Mouse (Mus musculus): ENCODE measurements at regions not wholly inside any gene's neighbourhood (a gene's known extent, or its start where the extent isn't known, plus 50 kb on each side); places are given as distances from the start of the nearest gene placed in this dataset.

- no peak for DNase-seq (ENCODE audit: low read depth)
Measured at GRCm38 (mm10) chr11:17743821-17744220, 209.9 kb downstream of the Etaa1 start.

GRCm38 (mm10) chr11:17750345-17750744 is 203.3 kb downstream of the Etaa1 start:
- no peak for DNase-seq (ENCODE audit: low read depth)

GRCm38 (mm10) chr11:17759224-17759623 is 194.5 kb downstream of the Etaa1 start:
- no peak for DNase-seq (ENCODE audit: low read depth)

- no peak for DNase-seq (ENCODE audit: low read depth)
Measured at GRCm38 (mm10) chr11:17763411-17763810, 190.3 kb downstream of the Etaa1 start.

GRCm38 (mm10) chr11:17764146-17764545 is 189.5 kb downstream of the Etaa1 start:
- no peak for DNase-seq (ENCODE audit: low read depth)

GRCm38 (mm10) chr11:17768345-17768759 is 185.3 kb downstream of the Etaa1 start:
- DNase-seq (ENCODE audit: low read depth) = no peak

GRCm38 (mm10) chr11:17768837-17769466 is 184.7 kb downstream of the Etaa1 start:
- no peak for DNase-seq (ENCODE audit: low read depth)

GRCm38 (mm10) chr11:17797632-17798031 is 156.0 kb downstream of the Etaa1 start:
- DNase-seq (ENCODE audit: low read depth) = no peak

GRCm38 (mm10) chr11:17807851-17808250 is 145.8 kb downstream of the Etaa1 start:
- DNase-seq (ENCODE audit: low read depth) = no peak

GRCm38 (mm10) chr11:17811829-17812559 is 141.7 kb downstream of the Etaa1 start:
- DNase-seq (ENCODE audit: low read depth) = no peak

GRCm38 (mm10) chr11:17842642-17843041 is 111.0 kb downstream of the Etaa1 start:
- DNase-seq (ENCODE audit: low read depth) = no peak

- DNase-seq (ENCODE audit: low read depth) = peak; percentile 24
Measured at GRCm38 (mm10) chr11:17852405-17852804, 101.3 kb downstream of the Etaa1 start.

- no peak for DNase-seq (ENCODE audit: low read depth)
Measured at GRCm38 (mm10) chr11:17853246-17853804, 100.3 kb downstream of the Etaa1 start.

- DNase-seq (ENCODE audit: low read depth) = no peak
Measured at GRCm38 (mm10) chr11:17853832-17854231, 99.8 kb downstream of the Etaa1 start.

GRCm38 (mm10) chr11:17859364-17860131 is 94.1 kb downstream of the Etaa1 start:
- DNase-seq (ENCODE audit: low read depth) = no peak

- no peak for DNase-seq (ENCODE audit: low read depth)
Measured at GRCm38 (mm10) chr11:17864833-17865397, 88.8 kb downstream of the Etaa1 start.

GRCm38 (mm10) chr11:17870690-17871089 is 83.0 kb downstream of the Etaa1 start:
- DNase-seq (ENCODE audit: low read depth) = no peak

GRCm38 (mm10) chr11:17871920-17872319 is 81.8 kb downstream of the Etaa1 start:
- DNase-seq (ENCODE audit: low read depth) = no peak

- DNase-seq (ENCODE audit: low read depth) = no peak
Measured at GRCm38 (mm10) chr11:17883276-17883675, 70.4 kb downstream of the Etaa1 start.

All from c-Kit-positive CD71-negative TER-119-negative erythroid progenitor cells, embryonic 14.5 days (primary cell).